Mouse (Mus musculus): ENCODE results near the gene Olfr574. TPM values are rescaled to one million over a fixed set of nuclear protein-coding genes. Genes with fewer than 3 reads are reported as not detected.

The Olfr574 gene
- polyA plus RNA-seq, 1 experiment from 2014 or later: not detected

GRCm38 (mm10) chr7:102950732-102951131 is 2.5 kb downstream of the Olfr574 start:
- no peak overlapping the region for H3K9ac ChIP-seq (ENCODE audit: low read depth, low read length)
- H3K27ac ChIP-seq (ENCODE audit: low read length): no peak overlapping the region
- no peaks in the 10 kb centered on the region for H3K9me3 ChIP-seq (ENCODE audit: control insufficient read depth, low read length)
- H3K4me3 ChIP-seq (ENCODE audit: low read length): no peak overlapping the region
- ATAC-seq: no peak
- H3K27me3 ChIP-seq (replicated peaks; ENCODE audit: control insufficient read depth, insufficient read depth, low read length): no peaks in the 10 kb centered on the region
- no peak overlapping the region for H3K4me2 ChIP-seq (ENCODE audit: low read depth, low read length)
- WGBS: 40% methylated on average over 1 of the region's 1 CpGs
- no peaks in the 10 kb centered on the region for H3K4me1 ChIP-seq (ENCODE audit: control insufficient read depth, insufficient read depth, low read length)
- H3K36me3 ChIP-seq (ENCODE audit: control insufficient read depth, insufficient read depth, low read length): no peaks in the 10 kb centered on the region

GRCm38 (mm10) chr7:102958137-102958536 is 9.9 kb downstream of the Olfr574 start:
- H3K9me3 ChIP-seq (ENCODE audit: control insufficient read depth, low read length): no peaks in the 10 kb centered on the region
- no peak overlapping the region for H3K9ac ChIP-seq (ENCODE audit: low read depth, low read length)
- H3K36me3 ChIP-seq (ENCODE audit: control insufficient read depth, insufficient read depth, low read length): no peaks in the 10 kb centered on the region
- no peak for ATAC-seq
- no peaks in the 10 kb centered on the region for H3K4me1 ChIP-seq (ENCODE audit: control insufficient read depth, insufficient read depth, low read length)
- no peak overlapping the region for H3K27ac ChIP-seq (ENCODE audit: low read length)
- no peaks in the 10 kb centered on the region for H3K27me3 ChIP-seq (replicated peaks; ENCODE audit: control insufficient read depth, insufficient read depth, low read length)
- WGBS: 56% methylated on average over 3 of the region's 3 CpGs
- no peak overlapping the region for H3K4me3 ChIP-seq (ENCODE audit: low read length)
- H3K4me2 ChIP-seq (ENCODE audit: low read depth, low read length): no peak overlapping the region

GRCm38 (mm10) chr7:102958593-102958992 is 10.3 kb downstream of the Olfr574 start, which contains the start of gene Olfr575:
TSS of gene Olfr575 (minus strand) at chr7:102958775.
- Histone ChIP-seq H3K9me3 (ENCODE audit: control insufficient read depth, low read length) (no peaks in the 10 kb centered on the region), H3K9ac (ENCODE audit: low read depth, low read length) (no peak within 1 kb of the TSS), H3K27ac (ENCODE audit: low read length) (no peak within 1 kb of the TSS), H3K4me1 (ENCODE audit: control insufficient read depth, insufficient read depth, low read length) (no peaks in the 10 kb centered on the region), H3K27me3 (replicated peaks; ENCODE audit: control insufficient read depth, insufficient read depth, low read length) (no peaks in the 10 kb centered on the region), H3K4me3 (ENCODE audit: low read length) (no peak within 1 kb of the TSS), H3K36me3 (ENCODE audit: control insufficient read depth, insufficient read depth, low read length) (no peaks in the 10 kb centered on the region), H3K4me2 (ENCODE audit: low read depth, low read length) (no peak within 1 kb of the TSS)
- ATAC-seq: no peak
- WGBS: 43% methylated on average over 1 of the region's 1 CpGs

- Histone ChIP-seq H3K36me3 (ENCODE audit: control insufficient read depth, insufficient read depth, low read length) (no peaks in the 10 kb centered on the region), H3K4me1 (ENCODE audit: control insufficient read depth, insufficient read depth, low read length) (no peaks in the 10 kb centered on the region), H3K4me2 (ENCODE audit: low read depth, low read length) (no peak within 1 kb of the TSS), H3K27me3 (replicated peaks; ENCODE audit: control insufficient read depth, insufficient read depth, low read length) (no peaks in the 10 kb centered on the region), H3K9ac (ENCODE audit: low read depth, low read length) (no peak within 1 kb of the TSS), H3K4me3 (ENCODE audit: low read length) (no peak within 1 kb of the TSS), H3K9me3 (ENCODE audit: control insufficient read depth, low read length) (no peaks in the 10 kb centered on the region), H3K27ac (ENCODE audit: low read length) (no peak within 1 kb of the TSS)
- WGBS: 18% methylated on average over 2 of the region's 2 CpGs
- no peak for ATAC-seq
Measured at GRCm38 (mm10) chr7:102962360-102962759, 14.1 kb downstream of the Olfr574 start, which contains the start of gene Olfr576. TSS of gene Olfr576 (plus strand) at chr7:102962660.

- Histone ChIP-seq H3K36me3 (ENCODE audit: control insufficient read depth, insufficient read depth, low read length) (no peaks in the 10 kb centered on the region), H3K4me1 (ENCODE audit: control insufficient read depth, insufficient read depth, low read length) (no peaks in the 10 kb centered on the region), H3K4me3 (ENCODE audit: low read length) (no peak overlapping the region), H3K4me2 (ENCODE audit: low read depth, low read length) (no peak overlapping the region), H3K27me3 (replicated peaks; ENCODE audit: control insufficient read depth, insufficient read depth, low read length) (no peaks in the 10 kb centered on the region), H3K27ac (ENCODE audit: low read length) (no peak overlapping the region), H3K9ac (ENCODE audit: low read depth, low read length) (no peak overlapping the region), H3K9me3 (ENCODE audit: control insufficient read depth, low read length) (no peaks in the 10 kb centered on the region)
- WGBS: 49% methylated on average over 1 of the region's 1 CpGs
- ATAC-seq: no peak
Measured at GRCm38 (mm10) chr7:102974399-102974798, 26.1 kb downstream of the Olfr574 start.

GRCm38 (mm10) chr7:102975843-102976242 is 27.6 kb downstream of the Olfr574 start, which contains the start of gene Olfr577:
TSS of gene Olfr577 (minus strand) at chr7:102975943.
- H3K9me3 ChIP-seq (ENCODE audit: control insufficient read depth, low read length): no peaks in the 10 kb centered on the region
- no peak within 1 kb of the TSS for H3K9ac ChIP-seq (ENCODE audit: low read depth, low read length)
- H3K4me2 ChIP-seq (ENCODE audit: low read depth, low read length): no peak within 1 kb of the TSS
- 82% methylated on average over 2 of the region's 2 CpGs for WGBS
- H3K4me3 ChIP-seq (ENCODE audit: low read length): no peak within 1 kb of the TSS
- ATAC-seq: no peak
- no peak within 1 kb of the TSS for H3K27ac ChIP-seq (ENCODE audit: low read length)
- H3K27me3 ChIP-seq (replicated peaks; ENCODE audit: control insufficient read depth, insufficient read depth, low read length): no peaks in the 10 kb centered on the region
- H3K36me3 ChIP-seq (ENCODE audit: control insufficient read depth, insufficient read depth, low read length): no peaks in the 10 kb centered on the region
- H3K4me1 ChIP-seq (ENCODE audit: control insufficient read depth, insufficient read depth, low read length): no peaks in the 10 kb centered on the region

- Histone ChIP-seq H3K4me2 (ENCODE audit: low read depth, low read length) (no peak within 1 kb of the TSS), H3K4me3 (ENCODE audit: low read length) (no peak within 1 kb of the TSS), H3K4me1 (ENCODE audit: control insufficient read depth, insufficient read depth, low read length) (no peaks in the 10 kb centered on the region), H3K9me3 (ENCODE audit: control insufficient read depth, low read length) (no peaks in the 10 kb centered on the region), H3K27ac (ENCODE audit: low read length) (no peak within 1 kb of the TSS), H3K9ac (ENCODE audit: low read depth, low read length) (no peak within 1 kb of the TSS), H3K27me3 (replicated peaks; ENCODE audit: control insufficient read depth, insufficient read depth, low read length) (no peaks in the 10 kb centered on the region), H3K36me3 (ENCODE audit: control insufficient read depth, insufficient read depth, low read length) (no peaks in the 10 kb centered on the region)
- no peak for ATAC-seq
- 61% methylated on average over 3 of the region's 3 CpGs for WGBS
Measured at GRCm38 (mm10) chr7:102989224-102989623, 41.0 kb downstream of the Olfr574 start, which contains the start of gene Olfr578. TSS of gene Olfr578 (minus strand) at chr7:102989324.

Other genes starting within 250 kb of the Olfr574 start
- gene Olfr558, start 246.3 kb upstream of the Olfr574 start, polyA plus RNA-seq (2015; fragmentation: Nextera tagmentation; extraction: Ambion mirVana): 0.22 and 0.26 TPM in 2 replicates
- gene Olfr33, start 229.4 kb upstream of the Olfr574 start, polyA plus RNA-seq (2015; fragmentation: Nextera tagmentation; extraction: Ambion mirVana): not detected in 2 replicates
- not detected in 2 replicates for gene Olfr559, start 221.0 kb upstream of the Olfr574 start, polyA plus RNA-seq (2015; fragmentation: Nextera tagmentation; extraction: Ambion mirVana)
- gene Olfr560, start 189.1 kb upstream of the Olfr574 start, polyA plus RNA-seq (2015; fragmentation: Nextera tagmentation; extraction: Ambion mirVana): not detected in 2 replicates
- 0.39 and 0.58 TPM in 2 replicates for gene Olfr78, start 189.0 kb upstream of the Olfr574 start, polyA plus RNA-seq (2015; fragmentation: Nextera tagmentation; extraction: Ambion mirVana)
- gene Olfr561, start 177.2 kb upstream of the Olfr574 start, polyA plus RNA-seq (2015; fragmentation: Nextera tagmentation; extraction: Ambion mirVana): not detected in 2 replicates
- gene Olfr564, start 145.0 kb upstream of the Olfr574 start, polyA plus RNA-seq (2015; fragmentation: Nextera tagmentation; extraction: Ambion mirVana): not detected in 2 replicates
- gene Olfr566, start 89.7 kb upstream of the Olfr574 start, polyA plus RNA-seq (2015; fragmentation: Nextera tagmentation; extraction: Ambion mirVana): not detected in 2 replicates
- gene Olfr568, start 71.3 kb upstream of the Olfr574 start, polyA plus RNA-seq (2015; fragmentation: Nextera tagmentation; extraction: Ambion mirVana): not detected in 2 replicates
- gene Olfr569, start 57.6 kb upstream of the Olfr574 start, polyA plus RNA-seq (2015; fragmentation: Nextera tagmentation; extraction: Ambion mirVana): not detected in 2 replicates
- not detected in 2 replicates for gene Olfr570, start 53.9 kb upstream of the Olfr574 start, polyA plus RNA-seq (2015; fragmentation: Nextera tagmentation; extraction: Ambion mirVana)
- gene Olfr571, start 30.9 kb upstream of the Olfr574 start, polyA plus RNA-seq (2015; fragmentation: Nextera tagmentation; extraction: Ambion mirVana): not detected in 2 replicates
- not detected in 2 replicates for gene Olfr572, start 24.1 kb upstream of the Olfr574 start, polyA plus RNA-seq (2015; fragmentation: Nextera tagmentation; extraction: Ambion mirVana)
- not detected in 2 replicates for gene Olfr573-ps1, start 5.9 kb upstream of the Olfr574 start, polyA plus RNA-seq (2015; fragmentation: Nextera tagmentation; extraction: Ambion mirVana)
- gene Olfr575, start 10.3 kb downstream of the Olfr574 start, polyA plus RNA-seq (2015; fragmentation: Nextera tagmentation; extraction: Ambion mirVana): not detected in 2 replicates
- gene Olfr576, start 14.2 kb downstream of the Olfr574 start, polyA plus RNA-seq (2015; fragmentation: Nextera tagmentation; extraction: Ambion mirVana): not detected in 2 replicates
- gene Olfr577, start 27.5 kb downstream of the Olfr574 start, polyA plus RNA-seq (2015; fragmentation: Nextera tagmentation; extraction: Ambion mirVana): not detected in 2 replicates
- gene Olfr578, start 40.9 kb downstream of the Olfr574 start, polyA plus RNA-seq (2015; fragmentation: Nextera tagmentation; extraction: Ambion mirVana): not detected in 2 replicates
- gene Olfr582, start 89.6 kb downstream of the Olfr574 start, polyA plus RNA-seq (2015; fragmentation: Nextera tagmentation; extraction: Ambion mirVana): not detected in 2 replicates
- gene Olfr583, start 102.8 kb downstream of the Olfr574 start, polyA plus RNA-seq (2015; fragmentation: Nextera tagmentation; extraction: Ambion mirVana): not detected in 2 replicates
- not detected in 2 replicates for gene Olfr584, start 133.4 kb downstream of the Olfr574 start, polyA plus RNA-seq (2015; fragmentation: Nextera tagmentation; extraction: Ambion mirVana)
- not detected in 2 replicates for gene Olfr585, start 149.3 kb downstream of the Olfr574 start, polyA plus RNA-seq (2015; fragmentation: Nextera tagmentation; extraction: Ambion mirVana)
- not detected in 2 replicates for gene Olfr586, start 177.2 kb downstream of the Olfr574 start, polyA plus RNA-seq (2015; fragmentation: Nextera tagmentation; extraction: Ambion mirVana)
- not detected in 2 replicates for gene Olfr588-ps1, start 192.4 kb downstream of the Olfr574 start, polyA plus RNA-seq (2015; fragmentation: Nextera tagmentation; extraction: Ambion mirVana)
- gene Olfr589, start 207.9 kb downstream of the Olfr574 start, polyA plus RNA-seq (2015; fragmentation: Nextera tagmentation; extraction: Ambion mirVana): not detected in 2 replicates
- gene Olfr591, start 229.9 kb downstream of the Olfr574 start, polyA plus RNA-seq (2015; fragmentation: Nextera tagmentation; extraction: Ambion mirVana): not detected in 2 replicates
- not detected in 2 replicates for gene Olfr592, start 236.3 kb downstream of the Olfr574 start, polyA plus RNA-seq (2015; fragmentation: Nextera tagmentation; extraction: Ambion mirVana)

Data from intestine, embryonic 16.5 days (tissue).